Mouse (Mus musculus): Measurements from ENCODE around the gene Dph1.
A peak's percentile ranks its signal among the peaks of the same experiment; 100 is the strongest.

Dph1 gene

DNA sequence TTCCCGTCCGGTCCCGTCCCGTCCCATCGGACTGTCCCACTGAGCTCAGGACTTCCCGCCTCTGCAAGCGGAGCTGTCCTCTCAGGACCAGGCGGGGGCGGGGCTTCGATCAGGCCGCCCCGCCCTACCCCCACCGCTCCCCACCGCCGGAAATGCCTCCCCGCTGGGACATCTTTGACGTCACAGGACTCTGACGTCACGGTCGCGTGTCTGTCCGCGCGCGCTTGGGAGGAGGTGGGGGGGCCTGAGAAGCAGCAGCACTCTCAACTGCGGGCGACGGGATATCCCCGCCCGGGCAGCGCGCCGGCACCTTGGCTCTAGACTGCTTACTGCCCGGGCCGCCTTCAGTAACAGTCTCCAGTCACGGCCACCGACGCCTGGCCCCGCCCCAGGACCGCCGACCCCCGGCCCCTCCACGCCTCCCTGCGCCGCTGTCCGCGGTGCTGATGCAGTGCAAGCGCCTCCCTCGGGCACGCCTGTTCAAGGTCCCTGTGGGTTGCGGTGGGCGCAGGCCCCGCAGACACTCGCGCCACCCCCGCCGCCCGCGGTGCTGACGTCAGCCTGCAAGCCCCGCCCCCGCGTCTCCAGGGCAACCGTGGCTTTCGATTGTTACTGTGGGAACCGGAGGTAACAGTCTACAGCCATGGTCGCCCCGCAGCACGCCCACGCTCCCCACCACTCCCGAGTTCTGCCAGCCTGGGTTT lies 17.8 kb downstream of the Dph1 start:
- peak; percentile 76 for DNase-seq (ENCODE audit: low spot score)

DNA sequence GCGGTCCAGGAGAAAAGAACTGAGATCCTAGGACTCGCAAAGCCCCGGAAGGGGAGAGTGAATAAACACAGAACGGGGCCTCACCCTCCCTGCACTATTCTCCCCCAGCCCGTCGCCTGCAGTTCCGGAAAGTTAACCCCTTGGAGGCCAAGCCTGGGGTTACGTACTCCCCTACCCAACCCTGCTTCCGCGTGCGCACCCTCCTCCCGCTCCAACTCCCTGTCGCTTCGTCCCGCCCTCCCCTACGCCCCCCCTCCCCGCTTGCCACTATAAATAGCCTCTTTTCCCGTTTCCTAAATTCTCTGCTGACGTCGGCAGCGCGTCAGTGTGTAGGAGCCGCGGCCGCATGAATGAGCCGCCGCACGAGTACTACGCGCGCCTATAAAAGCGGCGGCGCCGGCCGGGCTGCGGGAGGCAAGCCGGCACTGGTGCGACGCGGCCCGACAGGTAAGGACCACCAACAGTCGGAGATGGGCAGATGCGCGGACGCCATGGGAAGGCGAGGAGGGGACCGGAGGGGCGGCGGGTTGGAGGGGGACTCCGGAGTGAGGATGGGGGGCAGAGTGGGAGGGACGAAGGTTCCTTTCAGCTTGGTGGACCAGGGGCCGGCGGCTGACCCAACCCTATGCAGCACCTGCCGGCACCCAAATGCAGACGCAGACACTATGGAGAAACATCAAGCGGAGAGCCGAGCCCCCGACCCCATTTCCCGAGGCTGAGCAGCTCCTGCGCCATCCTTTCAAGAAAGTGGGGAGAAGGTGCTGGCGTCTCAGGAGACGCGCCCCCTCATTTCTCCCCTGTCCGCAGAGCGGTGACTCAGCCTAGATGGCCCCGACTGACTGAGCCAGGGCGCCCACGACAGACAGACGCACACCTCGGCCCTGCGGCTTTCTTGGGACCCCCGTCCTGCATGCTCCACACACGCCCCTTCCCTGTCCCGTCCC lies 18.6 kb downstream of the Dph1 start:
- no peak for DNase-seq (ENCODE audit: low spot score)

DNA sequence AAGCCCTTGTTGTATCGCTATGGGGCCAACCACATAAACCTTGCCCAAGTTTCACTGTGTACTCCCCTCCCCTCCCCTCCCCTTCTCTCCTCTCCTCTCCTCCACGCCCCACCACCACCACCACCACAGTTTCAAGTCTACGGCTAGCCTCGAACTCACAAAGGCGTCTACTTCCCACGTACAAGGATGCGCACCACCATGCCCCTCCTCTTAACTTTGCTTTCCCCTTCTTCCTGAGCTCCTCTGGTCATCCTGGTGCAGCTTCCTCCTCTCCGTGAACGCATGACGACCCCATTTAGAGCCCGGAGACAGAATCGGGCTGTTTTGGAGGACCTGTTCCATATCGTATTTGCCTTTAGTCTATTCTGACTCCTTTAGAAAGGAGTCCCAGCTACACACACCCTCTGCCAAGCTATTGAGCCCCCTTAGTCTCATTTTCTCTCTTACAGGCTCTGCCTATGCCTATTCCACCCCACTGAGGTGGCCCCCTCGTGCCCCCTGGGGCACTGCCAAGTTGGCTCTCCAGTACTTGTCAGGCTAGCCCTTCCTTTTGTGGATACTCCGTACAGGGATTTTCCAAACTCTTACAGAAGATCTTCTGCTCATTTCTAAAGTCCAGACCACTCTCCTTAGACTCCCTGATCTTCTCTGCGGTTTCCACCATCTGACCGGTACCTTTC lies 19.7 kb downstream of the Dph1 start:
- no peak for DNase-seq (ENCODE audit: low spot score)

DNA sequence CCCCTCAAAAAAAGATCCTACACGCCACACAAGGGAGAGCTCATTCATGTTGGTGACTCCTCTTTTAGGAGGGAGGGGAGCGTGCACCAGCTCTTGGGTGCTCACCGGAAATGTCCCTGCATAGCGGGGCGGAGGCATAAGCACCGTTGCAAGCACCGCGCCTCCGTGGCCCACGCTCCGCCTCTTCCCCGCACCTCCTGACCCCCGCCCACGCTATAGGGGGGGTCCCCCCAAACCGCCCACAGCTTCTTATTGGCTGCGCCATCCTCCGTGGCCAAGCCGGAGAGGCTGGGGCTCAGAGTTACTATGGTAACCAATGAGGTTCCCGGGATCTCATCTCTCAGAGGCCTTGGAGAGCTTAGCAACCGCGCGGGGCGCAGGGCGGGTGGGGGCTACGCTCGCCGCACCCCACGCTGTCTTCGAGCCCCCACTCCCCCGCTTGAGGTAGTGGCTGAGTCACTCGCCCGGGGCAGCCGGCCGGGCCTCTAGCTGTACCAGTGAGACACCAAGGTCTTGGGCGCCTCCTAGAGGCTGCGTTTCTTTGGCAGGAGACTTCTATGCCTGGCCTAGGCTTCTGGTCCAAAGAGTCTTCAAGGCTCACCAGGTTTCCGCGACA lies 20.8 kb downstream of the Dph1 start:
- peak; percentile 92 for DNase-seq (ENCODE audit: low spot score)

DNA sequence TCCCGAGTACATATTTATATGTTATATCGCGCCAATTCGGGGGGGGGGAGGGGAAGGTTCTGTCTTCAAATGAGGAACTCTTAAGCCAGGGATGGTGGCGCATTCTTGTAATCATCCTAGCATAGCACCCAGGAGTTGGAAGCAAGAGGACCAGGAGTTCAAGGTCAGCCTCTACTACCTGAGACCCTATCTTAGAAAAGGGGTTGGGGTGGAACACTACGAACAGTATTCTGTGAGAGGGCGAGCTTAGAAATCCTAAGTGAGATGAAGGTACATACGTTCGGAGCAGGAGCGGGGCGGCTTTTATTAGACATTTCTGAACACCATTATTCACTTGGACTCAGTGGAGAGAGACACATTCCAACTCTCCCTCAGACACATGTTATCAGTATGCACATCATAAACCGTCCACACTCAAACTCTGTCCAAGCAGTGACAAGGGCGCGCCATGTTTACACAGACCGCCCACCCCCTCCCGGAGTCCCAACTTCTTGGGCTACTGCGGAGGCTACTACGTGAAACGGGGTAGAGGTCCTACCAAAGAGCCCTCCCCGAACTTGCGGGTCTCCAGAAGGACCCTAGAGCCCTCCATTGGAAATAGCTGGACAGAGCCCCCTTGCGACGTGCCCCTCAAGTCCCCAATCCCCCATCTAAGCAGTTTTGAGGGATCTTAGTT lies 21.5 kb downstream of the Dph1 start, which contains the start of gene Hic1:
Gene Hic1 (minus strand): TSS at position 115 of the 676 bp plus-strand sequence.
- no peak for DNase-seq (ENCODE audit: low spot score)

DNA sequence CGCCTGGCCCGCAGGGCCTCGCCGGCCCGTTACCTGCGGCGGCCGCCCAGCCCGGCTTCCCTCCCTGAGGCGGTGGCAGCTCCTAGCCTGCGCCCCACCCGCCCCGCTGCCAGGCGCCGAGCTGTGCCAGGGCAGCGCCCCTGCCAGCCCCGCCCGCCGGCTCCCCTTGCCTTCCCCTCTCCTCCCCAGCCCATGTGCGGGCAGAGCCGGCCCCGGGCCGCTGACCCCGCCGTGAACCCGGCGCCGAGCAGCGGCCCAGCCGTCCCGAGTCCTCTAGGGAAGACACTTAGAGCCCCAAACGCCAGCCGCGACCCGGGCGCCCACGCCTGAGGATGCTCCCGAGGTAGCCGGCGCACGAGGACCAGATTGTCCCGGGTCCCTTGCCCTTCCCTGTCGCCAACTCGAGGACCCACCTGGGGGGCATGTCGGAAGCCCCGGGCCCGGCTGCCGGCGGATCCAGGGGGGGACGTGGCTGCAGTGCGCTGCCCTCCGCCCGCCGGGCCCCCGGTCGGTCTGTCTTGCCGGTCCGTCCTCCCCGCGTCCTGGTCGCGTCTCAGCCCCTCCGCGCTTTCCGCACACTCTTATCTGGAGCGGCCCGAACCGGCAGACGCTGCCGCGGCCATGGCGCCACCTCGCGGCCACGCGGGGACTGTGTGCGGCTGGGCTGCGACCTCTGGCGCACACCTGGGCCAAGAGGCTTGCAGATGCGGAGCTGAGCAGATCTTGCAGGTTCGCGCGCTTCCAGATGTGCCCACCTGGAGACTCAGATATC lies 22.3 kb downstream of the Dph1 start:
- DNase-seq (ENCODE audit: low spot score), result peak; percentile 90

DNA sequence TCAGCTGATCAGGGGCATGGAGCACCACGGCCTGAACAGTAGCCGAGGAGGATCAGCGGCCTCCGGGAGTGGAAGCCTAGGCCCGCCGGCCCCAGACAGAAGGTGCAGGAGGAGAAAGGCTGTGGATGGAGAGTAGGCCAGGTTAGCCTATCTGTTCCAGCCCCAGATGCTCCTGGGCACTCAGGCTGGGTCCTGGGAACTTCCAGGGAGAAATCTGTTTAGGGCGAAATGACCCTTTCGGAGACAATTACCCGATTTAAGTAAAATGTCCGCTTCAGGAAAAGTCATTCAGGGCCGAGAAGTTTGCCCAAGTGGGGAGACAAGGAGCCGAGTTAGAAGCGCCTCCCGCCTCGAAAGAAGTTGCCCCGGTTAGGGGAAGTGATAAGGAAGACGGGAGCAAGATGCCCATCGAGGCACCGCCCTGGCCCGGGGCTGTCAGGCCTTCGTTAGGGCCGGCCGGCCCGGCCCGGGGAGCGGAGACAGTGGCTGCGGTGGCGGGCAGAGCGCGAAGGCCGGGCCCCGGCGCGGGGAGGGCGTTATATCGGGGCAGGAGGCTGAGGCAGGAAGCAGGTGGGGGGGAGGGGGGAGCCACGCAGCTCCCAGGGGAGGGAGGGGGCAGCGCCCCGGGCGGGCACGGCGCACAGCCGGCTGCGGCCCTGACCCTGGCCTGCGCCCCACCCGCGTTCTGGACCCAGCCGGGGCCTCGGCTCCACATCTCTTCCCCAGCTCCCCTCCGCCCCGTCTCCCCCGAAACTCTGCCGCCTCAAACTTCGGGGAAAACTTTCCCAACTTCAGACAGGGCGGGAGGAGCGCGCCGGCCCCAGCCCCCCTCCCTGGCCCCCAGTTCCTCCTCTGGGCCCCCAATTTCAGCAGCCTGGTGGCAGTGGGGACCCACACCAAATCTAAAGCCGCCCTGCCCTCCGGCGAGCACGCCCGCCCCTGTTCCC lies 23.1 kb downstream of the Dph1 start:
- DNase-seq (ENCODE audit: low spot score), result no peak

DNA sequence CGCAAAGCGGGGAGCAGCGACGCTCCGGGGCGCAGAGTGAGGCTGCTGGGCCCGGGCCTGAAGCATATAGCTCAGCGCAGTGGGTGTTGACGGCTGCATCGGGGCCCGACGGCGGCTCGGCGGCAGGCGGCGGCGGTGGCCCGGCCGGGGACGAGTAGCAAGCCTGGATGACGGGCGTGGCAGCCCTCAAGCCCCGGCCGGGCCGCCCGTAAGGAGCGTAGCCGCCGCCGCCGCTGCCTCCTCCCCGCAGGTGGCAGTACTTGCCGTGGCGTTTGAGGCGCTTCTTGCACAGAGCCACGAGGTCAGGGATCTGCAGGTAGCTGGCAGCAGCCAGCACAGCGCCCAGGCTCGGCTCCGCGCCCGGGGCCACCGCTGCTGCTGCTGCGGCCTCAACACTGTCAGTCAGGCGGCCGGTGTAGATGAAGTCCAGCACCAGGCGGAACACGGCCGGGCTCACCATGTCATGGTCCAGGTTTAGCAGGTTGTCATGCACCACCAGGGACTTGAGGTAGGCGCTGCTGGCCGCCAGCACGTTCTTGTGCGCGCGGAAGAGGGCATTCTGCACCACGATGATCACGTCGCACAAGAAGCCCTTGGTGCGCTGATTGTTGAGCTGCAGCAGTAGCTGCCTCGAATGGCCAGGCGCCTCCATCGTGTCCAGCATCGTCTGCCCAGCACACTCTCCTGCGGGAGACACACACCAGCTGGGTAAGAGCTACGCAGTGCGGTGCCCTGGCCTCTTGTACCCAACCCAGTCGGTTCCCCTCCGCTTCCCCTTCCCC lies 24.0 kb downstream of the Dph1 start:
- DNase-seq (ENCODE audit: low spot score), result peak; percentile 38

DNA sequence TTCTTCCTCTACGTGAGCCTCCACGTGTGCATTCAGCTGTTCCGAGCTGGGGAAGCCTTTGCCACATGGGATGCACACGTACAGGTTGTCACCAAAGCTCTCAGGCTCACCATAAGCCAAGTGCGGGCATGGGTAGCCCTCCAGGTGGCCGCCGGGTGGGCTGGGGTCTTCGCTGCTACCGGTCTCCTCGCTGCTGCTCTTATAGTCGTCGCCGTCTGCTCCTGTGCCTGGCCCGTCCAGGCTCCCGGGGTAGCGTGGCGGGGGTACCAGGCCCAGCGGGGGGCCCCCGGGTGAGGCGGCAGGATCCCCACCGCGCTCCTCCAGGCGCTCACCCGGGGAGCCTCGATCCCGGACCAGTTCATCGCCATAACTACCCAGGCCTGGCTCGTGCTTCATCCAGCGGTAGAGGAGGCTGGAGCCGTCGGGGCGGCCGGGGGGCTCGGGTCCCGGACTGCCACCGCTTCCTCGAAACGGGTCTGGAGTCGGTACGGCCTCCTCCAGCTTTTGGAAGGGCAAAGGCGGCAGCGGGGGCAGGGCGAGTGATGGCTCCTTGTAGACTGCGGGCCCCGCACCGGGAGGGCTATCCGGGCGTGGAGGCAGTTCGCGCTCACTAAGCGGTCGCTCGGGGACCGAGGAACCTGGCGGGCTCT lies 24.7 kb downstream of the Dph1 start:
- DNase-seq (ENCODE audit: low spot score), result peak; percentile 39

DNA sequence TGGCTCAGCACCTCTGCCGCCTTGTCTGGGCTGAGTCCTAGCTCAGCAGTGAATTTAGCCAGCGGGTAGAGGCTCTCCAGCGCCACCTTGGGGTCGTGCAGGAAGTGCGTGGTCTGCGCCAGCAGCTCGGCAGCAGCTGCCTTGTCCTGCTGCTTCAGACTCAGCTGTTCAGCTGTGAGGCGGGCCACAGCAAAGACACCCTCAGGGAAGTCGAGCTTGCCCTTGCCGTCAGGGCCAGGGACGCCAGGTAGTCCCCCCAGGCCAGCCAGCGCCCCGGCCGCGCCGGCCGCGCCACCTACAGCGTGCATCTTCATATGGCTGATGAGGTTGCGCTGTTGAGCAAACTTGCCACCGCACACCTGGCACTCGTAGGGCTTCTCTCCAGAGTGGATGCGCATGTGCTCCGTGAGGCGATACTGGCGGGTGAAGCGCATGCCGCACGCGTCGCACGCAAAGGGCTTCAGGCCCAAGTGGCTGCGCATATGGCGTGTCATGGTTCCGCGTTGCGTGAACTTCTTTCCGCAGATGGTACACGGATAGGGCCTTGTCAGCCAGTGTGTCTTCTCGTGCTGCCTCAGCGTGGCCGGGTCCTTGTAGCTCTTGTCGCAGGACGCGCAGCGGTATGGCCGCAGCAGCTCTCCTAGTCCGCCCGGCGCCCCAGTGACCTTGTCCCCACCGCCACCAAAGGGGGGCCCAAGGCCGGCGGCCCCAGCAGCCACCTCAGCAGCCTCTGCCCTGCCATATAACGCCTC lies 25.4 kb downstream of the Dph1 start:
- peak; percentile 87 for DNase-seq (ENCODE audit: low spot score)

DNA sequence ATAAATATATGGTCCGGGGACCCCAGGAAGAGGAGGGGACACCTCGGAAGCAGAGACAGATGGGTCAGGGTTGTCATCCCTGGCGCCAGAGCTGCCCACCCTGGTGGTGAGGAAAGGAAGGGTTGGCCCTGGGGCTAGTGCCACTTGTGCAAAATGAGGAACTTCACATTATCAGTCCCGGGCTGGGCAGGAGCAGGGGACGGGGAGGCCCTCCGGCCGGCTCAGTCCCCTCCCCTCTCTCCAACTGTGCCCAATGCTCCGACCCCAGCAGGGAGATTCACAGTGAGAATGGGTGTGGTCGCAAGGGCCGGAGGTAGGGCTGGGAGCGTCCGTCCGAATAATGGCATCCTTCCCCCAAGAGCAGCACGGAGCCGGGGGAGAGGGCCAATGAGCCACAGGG lies 26.3 kb downstream of the Dph1 start:
- DNase-seq (ENCODE audit: low spot score), result no peak

DNA sequence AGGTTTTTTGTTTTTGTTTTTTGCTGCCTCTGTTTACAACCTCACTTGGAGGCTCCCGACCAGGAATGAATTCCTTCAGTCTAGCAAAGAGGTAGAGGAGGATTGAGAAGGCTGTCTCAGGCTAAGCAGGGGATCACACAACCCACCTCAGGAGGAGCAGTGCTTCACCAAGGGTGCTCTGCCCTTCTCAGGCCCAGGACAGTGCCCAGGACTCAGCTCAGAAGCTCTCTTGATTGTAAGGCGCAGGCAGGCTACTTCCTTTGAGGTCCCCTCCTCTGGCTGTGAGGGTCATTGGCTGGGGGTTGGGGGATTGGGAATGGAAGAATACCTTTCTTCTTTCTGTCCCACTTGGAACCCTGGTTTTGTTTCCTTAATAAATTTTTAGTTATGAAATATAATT lies 27.0 kb downstream of the Dph1 start:
- DNase-seq (ENCODE audit: low spot score), result no peak

DNA sequence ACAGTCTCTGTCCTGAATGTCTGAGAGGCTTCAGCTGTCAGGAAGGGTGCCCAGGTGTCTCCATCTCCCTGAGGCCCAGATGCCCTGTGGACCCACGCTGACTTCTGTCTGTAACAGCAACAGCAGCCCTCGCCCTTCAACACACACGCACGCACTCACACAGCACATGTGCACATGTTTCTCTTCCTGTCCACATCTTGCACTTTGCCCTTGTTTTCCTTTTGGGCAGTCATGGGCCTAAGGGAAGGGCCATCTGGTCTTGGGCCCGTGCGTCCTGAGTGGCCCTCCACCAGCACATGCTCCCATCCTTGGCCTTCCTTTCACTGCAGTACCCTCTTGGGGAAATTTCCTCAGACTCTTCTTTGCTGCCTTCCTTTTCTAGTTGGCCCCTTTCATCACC lies 27.7 kb downstream of the Dph1 start:
- DNase-seq (ENCODE audit: low spot score), result no peak

DNA sequence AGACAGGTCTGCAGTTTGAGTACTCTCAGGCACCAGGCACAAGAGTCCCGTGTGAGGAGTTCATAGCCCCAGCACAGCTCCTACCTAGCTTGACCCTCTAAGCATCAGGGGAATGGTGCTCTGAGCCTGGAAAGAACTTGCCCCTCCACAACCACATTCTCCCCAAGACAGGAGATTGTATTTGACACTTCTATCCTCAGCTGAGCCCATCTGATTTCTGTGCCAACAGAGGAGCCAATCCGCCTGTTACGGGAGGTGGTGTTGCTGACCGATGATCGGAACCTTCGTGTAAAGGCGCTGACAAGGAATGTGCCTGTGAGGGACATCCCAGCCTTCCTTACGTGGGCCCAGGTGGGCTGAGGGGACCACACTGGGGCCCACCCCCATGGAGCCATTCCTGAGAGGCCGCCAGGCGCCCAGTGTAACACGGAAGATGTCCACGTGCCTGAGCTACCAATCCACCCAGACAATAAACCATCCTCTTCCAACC lies 28.4 kb downstream of the Dph1 start:
- no peak for DNase-seq (ENCODE audit: low spot score)

DNA sequence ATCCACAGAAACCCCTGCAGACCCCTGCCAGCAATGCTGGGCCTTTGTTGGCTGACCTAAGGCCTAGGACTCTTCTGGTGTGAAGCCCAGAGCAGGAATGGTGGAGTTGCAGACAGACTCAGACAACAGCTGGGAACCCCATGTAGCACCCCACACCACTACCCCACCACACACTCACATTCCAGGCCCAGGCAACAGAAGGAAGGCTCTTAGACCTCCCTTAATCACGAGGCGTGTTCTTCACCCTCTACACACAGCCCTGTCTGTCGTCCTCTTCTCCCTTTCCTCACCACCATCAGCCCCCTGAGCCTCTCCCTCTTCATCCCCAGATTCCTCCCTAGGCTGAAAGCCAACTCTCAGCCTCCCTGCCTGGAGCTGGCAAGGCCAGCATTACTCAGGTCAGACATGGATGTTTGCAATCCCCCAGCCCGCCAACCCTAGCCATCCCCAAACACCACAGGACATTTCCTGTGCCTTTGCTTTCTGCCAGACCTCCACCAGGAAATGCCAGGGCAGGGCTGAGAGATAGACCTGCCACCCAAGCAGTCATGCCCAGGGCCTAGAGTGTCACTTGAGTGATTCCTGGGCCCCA lies 29.5 kb downstream of the Dph1 start:
- DNase-seq (ENCODE audit: low spot score), result no peak

DNA sequence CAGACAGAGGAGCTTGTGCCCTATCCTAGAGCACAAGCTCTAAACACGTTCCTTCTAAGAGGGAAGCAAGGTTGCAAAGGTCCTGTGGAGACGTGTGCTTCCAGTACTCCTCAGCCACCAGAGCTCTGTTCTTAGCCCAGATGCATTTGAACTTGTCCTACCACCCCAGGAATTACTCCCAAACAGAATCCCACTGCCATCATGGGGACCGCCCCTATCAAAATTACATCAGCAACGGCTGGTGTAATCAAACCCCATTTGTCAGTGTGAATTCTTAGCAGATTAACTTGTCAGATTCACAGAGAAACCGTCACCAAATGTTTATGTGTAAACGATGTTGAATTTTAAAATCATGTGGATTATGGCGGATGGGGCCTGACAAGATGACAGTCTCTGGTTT lies 30.1 kb downstream of the Dph1 start:
- DNase-seq (ENCODE audit: low spot score), result no peak

DNA sequence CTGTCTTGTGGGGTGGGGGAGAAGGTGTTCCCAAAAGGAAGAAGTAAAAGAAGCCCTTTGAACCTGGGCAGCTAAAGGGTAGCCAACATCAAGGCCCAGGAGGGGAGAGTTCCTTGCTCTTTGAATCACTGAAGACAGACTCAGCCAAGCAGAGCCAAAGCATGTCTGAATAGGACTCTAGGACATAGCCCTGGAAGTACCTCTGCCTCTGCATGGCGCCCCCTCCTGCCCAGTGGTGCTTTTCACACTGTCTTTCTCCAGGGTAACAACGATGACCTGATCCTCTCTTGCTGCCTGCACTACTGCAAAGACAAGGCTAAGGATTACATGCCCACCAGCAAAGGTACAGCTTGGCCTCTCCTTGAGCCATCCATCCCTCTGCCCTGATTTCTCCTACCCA lies 31.5 kb downstream of the Dph1 start:
- no peak for DNase-seq (ENCODE audit: low spot score)

All from urinary bladder, postnatal 25 days (tissue).